Mouse (Mus musculus) adrenal gland, adult (tissue): ENCODE data around the gene Espn.

Experiments
- DNase-seq, 2 experiments: peaks; one replicate each; pipeline ENCODE4 v3.0.0; 2022 to 2023; ENCODE audit warnings: low spot score in 1 of 2; ENCODE audit not compliant: inconsistent age in 2 of 2

Espn gene

GRCm38 (mm10) chr4:152072655-152073054 is 79.5 kb downstream of the Espn start:
- no peak for DNase-seq

- DNase-seq = peak; percentile 59 to 86
Measured at GRCm38 (mm10) chr4:152072121-152072601, 80.0 kb downstream of the Espn start, which contains the start of gene Plekhg5. Gene Plekhg5 (plus strand): TSS chr4:152072498.

GRCm38 (mm10) chr4:152070494-152071396 is 81.4 kb downstream of the Espn start:
- no peak for DNase-seq
